Mouse (Mus musculus): ENCODE results near the gene Gns.
"Not testable (repeated sequence)": the region's sequence is repeated elsewhere in the genome, so short reads cannot be mapped to it uniquely, and the experiment has no call there.

Gns gene

DNA sequence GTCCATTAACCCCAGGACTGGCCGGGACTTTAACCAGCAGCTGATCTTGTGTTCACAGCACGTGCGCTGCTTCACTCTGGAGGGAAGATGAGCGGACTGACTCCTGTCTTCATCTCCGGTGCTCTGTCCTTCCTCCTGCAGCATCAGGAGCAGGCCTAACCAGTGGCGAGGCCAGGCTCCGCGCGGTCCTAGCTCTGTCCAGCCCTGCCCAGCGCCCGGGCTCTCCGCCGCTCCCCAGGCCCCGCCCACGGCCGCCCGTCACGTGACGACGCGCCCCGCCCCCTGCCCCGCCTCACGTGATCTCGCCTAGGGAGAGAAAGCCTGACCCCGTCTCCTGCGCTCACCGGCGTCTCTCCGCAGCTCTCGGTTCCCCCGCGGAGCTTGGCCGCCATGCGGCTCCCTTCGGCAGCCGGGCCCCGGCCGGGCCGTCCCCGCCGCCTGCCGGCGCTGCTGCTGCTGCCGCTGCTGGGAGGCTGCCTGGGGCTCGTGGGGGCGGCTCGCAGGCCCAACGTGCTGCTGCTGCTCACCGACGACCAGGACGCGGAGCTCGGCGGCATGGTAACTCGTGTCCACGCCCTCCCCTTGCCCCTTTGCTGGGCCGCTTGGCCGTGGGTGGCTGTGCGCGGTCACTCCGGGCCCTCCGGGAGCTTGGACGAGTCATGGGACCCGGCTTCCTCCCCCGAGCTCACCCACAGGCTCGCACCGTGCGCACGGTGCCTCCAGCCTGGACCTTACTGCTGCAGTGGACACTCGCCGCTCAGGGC, at the start of gene Gns:
Gene Gns, plus strand, starts transcription at position 290 of the 764 bp plus-strand sequence.
- DNase-seq (ENCODE audit: low spot score in 2 of 2) = peak; percentile 77 to 78

DNA sequence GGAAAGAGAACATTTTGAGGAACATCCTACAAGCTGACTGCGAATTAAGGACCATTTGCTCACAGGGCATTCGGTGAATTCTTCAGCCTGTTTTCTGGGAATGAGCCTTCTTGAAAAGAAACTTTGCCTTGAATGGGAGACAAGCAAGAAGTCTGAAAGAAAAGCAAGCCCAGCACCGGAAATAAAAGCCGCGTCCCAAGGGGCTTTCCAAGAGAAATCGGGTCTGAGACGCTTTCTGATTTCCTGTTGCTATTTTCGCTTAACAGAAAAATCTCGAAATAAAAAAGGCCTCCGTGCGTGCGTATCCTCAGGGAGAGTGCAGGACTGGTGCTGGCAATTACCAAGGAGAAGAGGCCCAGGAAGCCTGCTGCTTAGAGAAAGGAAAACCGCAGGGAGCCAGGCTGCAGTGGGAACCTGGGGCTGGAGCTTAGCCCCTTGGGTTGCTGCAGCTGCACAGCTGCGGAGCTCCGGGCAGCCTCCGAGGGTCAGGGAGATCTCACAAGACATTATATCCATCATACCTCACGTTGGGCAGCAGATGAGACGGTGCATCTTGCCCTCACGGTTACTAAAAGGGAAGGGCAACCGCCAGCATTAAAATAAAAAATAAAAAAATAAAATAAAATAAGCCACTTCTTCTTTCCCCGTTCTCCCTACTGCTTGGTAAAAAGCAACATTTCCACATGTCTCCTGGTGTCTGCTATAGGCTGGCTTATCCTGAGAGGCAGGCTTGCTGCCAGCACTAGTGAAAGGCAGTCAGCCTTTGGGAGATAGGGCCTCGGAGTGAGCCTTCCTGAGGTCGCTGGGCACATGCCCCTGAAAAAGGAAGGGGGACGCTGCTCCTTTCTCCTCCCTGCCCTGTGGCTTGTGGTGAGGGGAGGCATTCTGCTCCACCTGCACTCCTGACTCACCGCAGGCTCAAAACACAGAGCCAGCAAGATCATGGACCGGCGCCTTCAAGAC, 49.3 kb upstream of the Gns start:
- no peak for DNase-seq (ENCODE audit: low spot score in 2 of 2)

DNA sequence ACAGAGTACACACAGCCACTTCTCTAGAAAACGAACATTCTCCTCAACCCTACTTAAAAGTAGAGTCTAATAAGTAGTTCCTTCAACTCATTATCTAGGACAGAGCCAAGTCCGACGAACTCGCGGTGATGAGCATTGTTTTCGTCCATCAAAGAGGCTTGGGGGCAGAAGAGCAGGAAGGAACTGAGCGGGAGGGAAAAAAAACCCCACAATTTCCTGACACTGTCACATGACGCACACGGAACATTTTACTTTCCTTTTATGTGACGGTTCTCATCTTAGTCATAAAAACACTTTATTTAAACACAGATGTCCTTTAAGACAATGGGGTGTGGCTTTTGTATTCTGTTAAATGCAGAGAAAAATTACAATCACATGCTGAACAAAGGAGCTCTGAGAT, 48.5 kb upstream of the Gns start:
- no peak for DNase-seq (ENCODE audit: low spot score in 2 of 2)

DNA sequence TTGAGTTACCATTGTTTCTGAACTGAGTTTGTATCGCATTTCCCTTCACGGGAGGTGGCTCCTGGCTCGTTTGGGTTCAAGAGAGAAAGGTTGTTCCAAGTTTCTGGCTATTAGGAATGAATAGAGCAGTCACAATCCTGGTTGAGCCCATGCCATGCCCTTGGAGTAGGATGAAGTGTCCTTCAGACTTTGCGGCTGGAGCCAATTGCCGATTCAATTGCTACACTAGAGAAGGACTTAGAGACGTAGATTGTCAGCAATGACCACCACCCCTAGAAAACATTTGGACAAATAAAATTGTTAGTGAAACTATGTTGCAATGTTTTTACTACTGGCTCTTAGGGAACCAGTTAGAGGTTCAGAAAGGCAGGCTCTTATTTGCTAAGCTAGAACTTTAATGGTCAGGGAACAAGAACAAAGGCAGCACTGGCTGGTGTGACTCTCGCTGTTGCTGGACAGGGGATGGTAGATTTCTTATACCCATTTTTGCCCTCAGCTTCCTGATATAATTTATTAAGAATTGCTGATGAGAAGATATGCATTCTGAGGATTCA, 46.4 kb upstream of the Gns start:
- no peak for DNase-seq (ENCODE audit: low spot score in 2 of 2)

DNA sequence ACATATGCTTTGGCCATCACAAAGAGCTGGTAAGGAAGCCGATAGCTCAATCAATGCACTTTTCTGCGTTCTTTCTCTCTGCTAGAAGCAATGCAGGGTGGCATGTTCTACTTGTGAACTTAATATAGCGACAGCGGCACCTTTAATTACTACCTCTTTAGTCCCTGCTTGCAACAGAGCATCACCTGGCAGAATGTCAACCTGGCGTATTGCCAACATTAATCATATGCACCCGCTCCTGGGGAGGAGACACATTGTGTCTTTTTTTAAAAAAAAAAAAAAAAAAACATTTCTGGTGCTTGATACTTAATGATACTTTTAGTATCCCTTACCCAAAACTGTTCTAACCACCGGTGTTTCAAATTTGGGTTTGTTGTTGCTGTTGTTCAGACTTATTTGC, 41.4 kb upstream of the Gns start:
- no peak for DNase-seq (ENCODE audit: low spot score in 2 of 2)

DNA sequence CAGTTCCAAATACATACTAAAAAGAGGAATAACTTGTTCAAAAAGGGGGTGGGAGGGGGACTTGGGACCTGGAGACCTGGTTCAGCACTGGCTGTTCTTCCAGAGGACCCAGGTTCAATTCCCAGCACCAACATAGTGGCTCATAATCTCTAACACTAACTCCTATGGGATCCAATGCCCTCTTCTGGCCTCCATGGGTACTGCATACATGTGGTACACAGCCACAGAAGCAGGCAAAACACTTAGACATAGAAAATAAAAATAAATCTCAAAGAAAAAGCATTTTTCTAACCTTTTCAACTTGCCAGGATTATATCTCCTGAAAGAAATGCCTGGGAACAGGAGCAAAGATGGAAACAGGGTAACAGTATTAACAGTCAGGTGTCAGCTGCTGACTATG, 38.7 kb upstream of the Gns start:
- DNase-seq (ENCODE audit: low spot score in 2 of 2) = no peak

DNA sequence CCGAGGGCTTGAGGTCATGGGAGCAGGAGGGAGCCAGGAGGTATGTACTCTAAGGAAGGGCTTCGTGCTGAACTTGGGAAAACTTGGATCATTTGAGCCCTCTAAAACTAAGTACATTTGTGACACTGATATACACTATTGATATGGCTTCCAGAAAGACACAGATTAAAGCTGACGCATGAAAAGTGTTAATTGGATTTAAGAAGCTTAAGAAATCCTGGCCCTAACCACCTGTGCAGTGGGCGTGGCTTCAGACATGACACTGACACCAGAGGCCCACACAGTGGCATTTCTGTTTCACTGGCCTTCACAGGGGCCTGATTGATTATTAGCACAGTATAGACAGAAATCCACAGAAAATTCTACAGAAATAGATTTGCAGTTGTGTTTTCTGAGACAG, 35.3 kb upstream of the Gns start:
- DNase-seq (ENCODE audit: low spot score in 2 of 2) = no peak

DNA sequence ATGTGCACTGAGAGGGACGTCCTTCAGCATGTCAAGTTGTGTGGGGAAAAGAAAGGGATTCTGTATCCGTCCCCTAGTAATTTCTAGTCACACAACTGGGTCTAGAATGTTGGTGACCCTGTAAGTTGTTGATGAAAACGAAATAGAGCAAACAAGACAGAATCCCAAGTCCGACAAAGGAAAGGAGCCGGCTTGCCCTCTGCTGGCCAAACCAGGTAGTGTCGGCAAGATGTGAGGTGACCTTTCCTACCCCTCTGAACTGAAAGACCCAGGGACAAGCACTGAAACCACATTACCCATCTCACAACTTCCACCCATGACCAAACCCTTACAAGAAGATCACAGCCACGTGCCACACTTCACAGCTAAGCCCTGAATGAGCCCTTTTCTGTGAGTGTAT, 34.0 kb upstream of the Gns start:
- DNase-seq (ENCODE audit: low spot score in 2 of 2) = peak; percentile 75 to 79

DNA sequence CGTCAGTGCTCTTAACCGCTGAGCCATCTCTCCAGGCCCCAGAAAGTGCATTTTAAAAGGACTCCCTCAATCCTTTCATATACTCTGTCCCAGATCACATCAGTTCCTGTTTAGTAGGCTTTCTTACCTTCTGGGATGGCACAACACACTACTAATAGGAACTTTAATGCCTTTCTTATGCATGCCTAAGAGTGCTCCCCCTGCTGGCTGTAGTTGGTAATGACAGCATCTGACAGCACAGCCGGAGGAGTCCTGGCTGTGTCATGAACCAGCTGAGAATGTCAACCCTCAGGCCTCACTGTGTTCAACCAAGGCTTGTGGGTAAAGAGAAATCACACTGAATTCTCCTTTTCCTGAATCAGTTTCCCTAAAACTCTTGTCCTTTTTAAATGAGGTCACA, 30.3 kb upstream of the Gns start:
- peak; percentile 68 to 74 for DNase-seq (ENCODE audit: low spot score in 2 of 2)

DNA sequence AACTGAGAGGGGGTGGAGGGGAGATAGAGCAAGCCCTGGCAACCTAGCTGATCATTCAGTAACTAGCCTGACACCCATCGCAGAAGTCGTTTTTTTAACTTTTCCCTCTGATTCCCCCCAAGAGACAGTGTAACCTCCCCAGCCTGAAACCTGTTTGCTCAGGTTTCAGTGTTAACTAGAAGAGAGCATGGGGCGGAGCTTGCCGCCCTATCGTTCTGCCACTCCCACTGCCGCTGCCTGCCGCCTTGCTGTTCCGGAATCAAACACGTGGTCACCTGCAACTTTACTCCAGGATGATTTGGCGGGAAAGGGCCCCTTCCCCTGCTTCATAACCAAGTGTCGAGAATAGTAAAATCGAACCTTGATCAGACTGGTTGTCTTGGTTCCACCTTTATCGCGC, 28.4 kb upstream of the Gns start:
- DNase-seq (ENCODE audit: low spot score in 2 of 2) = not testable (repeated sequence)

DNA sequence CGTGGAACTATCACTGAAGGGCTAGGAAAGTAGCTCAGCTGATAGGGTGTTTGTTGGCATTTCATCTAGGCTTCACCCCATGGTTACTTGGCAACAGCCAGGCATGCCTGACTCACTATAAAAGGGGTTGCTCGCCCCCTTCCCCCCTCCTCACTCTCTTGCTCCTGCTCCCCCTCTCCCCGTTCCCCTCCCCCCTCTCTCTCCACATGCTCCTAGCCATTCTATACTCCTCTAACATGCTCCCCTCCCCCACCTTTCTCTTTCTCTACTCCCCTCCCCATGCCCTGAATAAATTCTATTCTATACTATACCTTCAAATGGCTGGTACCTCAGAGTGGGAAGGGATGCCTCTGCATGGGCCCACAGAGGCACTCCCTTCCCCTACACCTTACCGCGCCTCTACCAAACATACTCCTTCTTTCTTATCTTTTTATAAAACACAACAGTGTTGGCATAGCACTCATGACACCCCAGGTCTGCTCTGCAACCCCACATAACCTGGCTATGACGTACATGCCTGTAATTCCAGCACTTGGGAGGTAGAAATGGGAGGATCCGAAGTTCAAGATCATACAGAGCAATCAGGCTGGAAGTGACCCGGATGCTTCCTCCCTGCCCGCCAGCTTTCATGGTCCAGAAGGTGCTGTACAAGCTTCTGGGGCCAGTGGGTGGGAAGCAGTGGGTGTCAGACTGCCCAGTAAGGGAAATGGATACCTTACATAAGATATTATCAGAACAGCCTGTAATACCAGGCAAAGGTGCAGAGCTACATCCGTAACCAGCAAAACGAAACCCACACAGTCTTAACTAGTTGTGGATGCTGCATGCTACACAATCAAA, 23.9 kb upstream of the Gns start:
- DNase-seq (ENCODE audit: low spot score in 2 of 2) = no peak

DNA sequence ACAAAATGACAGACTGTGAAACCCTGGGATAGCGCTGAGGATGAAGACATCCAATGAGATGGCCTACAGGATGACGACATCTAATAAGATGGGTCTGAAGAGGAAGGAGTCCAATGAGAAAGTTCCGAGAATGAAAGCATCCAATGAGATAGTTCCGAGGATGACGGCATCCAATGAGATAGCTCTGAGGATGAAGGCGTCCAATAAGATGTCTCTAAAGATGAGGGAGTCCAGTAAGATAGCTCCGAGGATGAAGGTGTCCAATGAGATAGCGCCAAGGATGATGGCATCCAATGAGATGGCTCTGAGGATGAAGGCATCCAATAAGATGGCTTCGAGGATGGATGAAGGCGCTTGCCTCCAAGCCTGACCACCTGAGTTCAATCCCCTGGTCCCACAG, 22.6 kb upstream of the Gns start:
- DNase-seq (ENCODE audit: low spot score in 2 of 2) = no peak

DNA sequence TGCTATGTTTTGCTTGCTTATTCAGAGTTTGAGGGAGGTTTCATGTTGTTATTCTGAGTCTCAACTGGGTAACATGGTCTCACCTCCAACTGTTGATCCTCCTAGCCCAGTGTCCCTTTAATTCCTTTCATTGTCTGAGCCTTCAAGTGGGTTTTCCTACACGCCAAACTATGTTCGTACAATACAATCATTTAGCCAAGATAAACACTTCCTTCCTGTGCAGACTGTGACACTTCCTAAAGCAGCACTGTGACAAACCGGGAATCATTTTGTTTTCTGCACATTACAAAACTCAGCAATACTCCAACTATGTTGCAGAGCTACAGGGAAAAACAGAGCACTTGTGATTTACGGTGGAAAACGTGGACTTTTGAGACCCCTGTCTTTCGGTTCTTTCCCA, 21.0 kb upstream of the Gns start:
- DNase-seq (ENCODE audit: low spot score in 2 of 2) = no peak

DNA sequence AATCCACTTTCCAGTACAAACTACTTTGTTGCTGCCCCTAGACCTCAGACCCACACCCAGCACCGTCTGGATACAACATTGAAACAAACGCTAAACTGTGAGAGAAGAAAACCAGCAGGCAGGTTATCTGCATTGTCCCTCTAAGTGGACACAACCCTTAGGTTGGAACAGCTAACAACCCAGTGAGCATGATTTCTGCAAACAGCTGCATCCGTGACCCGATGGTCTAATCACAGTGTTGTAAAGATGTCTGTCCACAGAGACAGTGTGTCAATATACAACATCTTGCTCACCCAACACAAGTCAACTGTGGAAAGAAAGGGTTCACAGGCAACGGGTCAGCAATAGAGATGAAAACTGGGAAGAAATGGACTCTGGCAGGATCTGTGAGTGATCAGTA, 15.6 kb upstream of the Gns start:
- DNase-seq (ENCODE audit: low spot score in 2 of 2) = no peak

DNA sequence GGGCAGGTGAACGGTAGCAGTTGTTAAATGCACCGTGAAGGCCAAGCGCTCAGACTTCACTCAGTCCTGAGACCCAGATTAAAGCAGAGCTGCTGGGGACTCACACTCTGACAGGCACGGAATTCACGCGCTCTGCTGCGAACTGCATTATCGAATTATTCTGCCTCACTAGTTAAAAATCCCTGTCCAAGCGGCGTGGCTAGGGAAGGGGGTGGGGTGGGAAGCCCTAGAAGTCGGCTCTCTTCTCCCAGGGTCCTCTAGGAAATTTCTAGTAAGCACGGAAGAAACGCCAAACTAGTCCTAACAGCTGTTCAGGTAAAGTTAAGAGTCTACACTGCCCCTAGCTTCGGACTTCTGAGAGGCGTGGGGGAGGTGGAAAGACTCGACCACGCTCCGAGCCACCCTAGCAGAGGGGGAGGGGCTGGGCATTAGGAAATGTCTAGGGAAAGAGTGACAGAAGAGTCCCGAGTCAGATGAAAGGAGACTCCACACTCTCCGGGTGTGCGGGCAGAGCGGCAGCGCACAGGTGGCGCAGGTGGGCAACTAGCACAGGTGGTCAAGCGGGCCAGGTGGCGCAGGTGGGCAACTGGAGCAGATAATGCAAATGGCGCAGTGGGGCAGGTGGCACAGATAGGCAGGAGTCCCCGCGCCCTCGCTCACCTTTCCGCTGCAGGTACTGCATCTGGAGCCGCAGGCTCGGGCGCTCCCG, 14.4 kb upstream of the Gns start:
- no peak for DNase-seq (ENCODE audit: low spot score in 2 of 2)

DNA sequence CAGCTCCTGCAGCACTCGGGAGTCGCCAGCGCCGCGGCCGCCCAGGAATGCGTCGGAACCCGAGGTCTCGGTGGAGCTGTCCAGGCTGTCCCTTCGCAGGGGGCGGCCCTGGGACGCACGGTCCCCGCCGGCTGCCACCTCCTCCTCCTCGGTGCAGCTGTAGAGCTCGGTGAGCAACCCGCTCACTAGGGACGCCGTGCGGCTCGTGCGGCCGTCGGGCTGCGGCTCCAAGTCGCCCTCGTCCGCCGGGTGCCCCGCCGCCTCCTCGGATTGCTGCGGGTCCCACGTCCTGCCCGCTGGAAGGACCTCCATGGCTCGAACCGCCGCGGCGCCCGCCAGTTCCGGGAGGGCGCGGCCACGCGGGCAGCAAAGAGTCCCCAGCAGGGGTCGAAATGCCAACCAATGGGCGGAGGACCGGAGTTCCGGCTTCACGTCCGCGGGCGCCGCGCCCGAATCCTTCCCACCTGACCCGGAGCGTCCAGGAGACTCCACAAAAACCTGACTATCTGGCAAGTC, 13.8 kb upstream of the Gns start, which contains the start of gene Tbc1d30:
Gene Tbc1d30, minus strand, starts transcription at position 213 of the 516 bp plus-strand sequence.
- no peak for DNase-seq (ENCODE audit: low spot score in 2 of 2)

DNA sequence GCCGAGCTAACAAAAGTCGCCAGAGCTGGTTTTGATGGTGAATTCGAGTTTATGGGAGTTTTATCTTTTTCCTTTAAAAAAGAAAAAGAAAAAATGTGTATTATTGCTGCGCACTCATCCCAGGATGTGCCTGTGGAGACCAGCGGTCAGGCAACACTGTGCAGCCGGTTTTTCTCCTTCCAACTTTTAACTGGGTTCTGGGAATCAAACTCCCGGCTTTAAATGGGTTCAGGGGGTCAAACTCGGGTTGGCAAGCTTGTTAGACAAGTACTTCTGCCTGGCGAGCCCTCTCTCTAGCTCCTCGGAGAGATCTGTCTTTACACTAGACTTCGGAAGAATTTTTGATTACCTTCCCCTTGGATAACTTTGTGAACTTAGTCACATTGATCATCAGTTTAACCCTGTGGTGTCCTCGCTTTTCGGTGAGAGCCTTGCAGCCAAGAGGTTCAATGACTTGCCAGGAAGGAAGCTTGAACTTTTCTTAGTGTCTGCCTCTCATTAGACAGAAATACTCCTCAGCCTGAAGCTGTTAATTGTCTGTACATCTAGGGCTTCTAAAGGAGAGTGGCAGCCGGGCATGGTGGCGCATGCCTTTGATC, 13.1 kb upstream of the Gns start:
- DNase-seq (ENCODE audit: low spot score in 2 of 2) = no peak

DNA sequence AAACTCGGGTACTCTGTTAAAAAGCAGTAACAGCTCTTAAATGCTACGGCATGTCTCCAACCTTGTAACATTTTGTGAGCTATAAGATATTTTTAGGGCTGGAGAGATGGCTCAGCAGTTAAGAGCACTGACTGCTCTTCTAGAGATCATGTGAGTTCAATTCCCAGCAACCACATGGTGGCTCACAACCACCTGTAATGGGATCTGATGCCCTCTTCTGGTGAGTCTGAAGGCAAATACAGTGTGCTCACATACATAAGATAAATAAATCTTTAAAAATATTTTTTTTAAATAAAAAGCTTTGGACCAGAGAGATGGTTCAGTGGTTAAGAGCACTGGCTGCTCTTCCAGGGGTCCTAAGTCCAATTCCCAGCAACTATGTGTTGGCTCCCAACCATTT, 4.5 kb upstream of the Gns start:
- DNase-seq (ENCODE audit: low spot score in 2 of 2) = no peak

DNA sequence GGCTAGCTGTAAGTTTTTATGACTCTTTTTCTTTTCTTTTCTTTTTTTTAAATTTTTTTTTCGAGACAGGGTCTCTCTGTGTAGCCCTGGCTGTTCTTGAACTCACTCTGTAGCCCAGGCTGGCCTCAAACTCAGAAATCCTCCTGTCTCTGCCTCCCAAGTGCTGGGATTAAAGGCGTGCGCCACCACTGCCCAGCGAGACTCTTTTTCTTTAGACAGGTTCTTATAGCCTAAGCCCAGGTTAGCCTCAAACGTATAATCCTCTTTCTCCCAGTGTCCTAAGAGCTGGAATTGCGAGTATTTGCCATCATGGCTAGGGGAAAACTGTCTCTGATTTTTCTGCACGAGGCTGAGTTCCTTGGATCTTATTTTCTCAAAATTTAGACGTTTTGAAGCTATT, 1.7 kb upstream of the Gns start:
- no peak for DNase-seq (ENCODE audit: low spot score in 2 of 2)

DNA sequence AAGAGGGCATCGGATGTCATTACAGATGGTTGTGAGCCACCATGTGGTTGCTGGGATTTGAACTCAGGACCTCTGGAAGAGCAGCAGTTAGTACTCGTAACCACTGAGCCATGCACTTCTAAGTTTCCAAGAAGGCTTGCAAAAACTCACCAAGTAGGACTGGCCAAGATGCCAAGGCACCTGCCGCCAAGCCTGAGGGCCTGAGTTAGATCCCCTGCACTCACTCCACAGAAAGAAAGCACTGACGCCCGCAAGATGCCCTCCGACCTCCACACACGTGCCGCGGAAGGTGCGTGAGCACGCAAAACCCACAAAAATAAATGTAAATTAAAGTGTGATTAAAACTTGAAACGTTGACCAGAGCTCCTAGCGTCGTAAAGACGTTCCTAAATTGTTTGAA, 584 bp upstream of the Gns start:
- no peak for DNase-seq (ENCODE audit: low spot score in 2 of 2)
